Mouse (Mus musculus): Measurements from ENCODE around the gene Mto1.

Gene Mto1

DNA sequence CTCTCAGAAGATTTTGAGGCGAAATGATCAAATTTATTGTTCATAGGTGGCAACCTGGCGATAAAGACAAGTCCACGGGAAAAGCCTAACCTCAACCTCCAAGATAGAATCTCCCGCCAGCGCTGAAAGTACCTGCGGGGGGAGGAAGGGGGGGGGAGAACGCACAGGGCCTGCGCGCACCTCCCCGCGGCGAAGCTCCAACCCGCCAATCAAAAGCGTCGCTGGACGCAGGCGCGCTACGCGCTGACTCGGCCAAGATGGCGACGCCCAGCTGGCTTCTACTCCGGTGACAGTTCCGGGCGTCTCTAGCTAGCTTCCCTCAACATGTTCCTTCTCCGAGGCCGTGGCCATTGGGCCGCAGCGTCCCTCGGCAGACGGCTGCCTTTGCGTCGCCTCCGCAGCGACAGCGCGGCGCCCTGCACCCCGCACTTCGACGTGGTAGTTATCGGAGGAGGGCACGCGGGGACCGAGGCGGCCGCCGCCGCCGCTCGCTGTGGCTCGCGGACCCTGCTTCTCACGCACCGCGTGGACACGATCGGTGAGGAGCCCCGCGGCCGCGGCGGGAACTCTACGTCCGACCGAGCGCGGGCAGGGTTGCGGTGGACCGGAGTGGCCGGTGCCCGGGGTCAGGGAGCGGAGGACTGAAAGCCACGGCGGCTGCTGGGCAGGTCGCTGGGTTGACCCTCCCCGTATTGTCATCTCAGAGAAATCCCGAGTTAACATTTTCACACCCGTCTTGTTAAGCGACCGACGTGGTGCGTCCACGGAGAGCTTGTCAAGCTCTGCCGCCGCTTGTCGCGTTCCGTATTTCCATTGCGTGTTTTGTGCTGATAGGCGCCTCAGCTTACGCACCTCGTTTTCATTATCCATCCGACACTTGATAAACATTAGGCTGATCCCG lies at the start of gene Mto1, which contains the start of gene Gm17324:
Mto1 (plus strand) TSS at position 236 of the 901 bp plus-strand sequence.
Gm17324 (minus strand) TSS at position 814 of the 901 bp plus-strand sequence.
- peak; percentile 96 for DNase-seq (ENCODE audit: low read depth, low spot score)

DNA sequence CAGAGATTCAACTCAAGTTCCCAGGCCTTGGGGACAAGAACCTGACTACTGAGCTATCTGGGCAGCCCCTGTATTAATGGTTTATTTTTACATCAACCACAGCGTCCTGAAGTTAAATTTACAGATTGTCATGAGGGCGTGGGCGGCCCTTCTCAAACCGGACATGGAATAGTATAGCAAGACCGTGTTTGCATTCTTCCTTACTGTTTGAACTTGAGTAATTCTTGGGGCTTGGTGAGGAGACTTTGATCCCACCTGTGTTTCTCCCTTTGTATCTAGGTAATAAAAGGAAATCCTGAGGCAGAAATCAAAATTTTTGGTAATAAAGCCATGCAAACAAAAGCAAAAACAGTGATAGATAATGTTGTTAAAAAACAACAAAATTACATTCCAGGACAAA lies 47.4 kb upstream of the Mto1 start:
- DNase-seq (ENCODE audit: low read depth, low spot score) = no peak

DNA sequence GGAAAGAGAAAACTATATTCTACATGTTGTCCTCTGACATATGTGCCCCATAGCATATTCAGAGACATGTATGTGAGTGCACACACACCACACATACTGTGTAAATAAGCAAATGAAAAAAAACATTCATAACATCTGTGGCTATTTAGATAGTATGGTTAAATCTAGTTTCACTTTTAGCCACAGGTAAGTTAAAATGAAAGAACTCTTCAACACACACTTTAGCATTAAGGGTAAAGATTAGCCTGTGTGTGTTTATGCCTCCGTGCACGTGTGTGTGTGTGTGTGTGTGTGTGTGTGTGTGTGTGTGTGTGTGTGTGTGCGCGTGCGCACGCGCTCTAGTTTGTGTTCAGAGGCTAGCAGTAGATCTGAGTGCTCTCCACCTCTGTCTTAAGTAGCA lies 46.4 kb upstream of the Mto1 start:
- no peak for DNase-seq (ENCODE audit: low read depth, low spot score)

DNA sequence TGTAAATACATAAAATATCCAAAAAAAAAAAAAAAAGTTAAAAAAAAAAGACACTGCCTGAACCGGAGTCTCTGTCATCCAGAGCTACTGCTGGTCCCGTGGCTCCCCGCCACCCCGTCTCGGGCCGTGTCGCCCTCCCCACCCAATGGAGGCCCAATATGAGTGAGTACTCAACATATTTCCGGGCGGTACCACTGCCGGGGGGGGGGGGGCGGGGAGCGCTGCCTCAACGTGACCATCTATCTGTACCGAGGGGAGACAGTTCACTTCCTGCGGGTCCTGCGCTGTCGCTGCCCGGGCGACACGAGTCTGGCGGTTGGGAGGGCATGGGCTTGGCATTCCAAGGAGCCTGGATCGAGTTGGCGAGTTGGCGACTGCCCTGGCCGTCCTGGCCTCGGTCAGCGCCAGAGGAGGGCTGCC lies 20.6 kb upstream of the Mto1 start:
- peak; percentile 62 for DNase-seq (ENCODE audit: low read depth, low spot score)

DNA sequence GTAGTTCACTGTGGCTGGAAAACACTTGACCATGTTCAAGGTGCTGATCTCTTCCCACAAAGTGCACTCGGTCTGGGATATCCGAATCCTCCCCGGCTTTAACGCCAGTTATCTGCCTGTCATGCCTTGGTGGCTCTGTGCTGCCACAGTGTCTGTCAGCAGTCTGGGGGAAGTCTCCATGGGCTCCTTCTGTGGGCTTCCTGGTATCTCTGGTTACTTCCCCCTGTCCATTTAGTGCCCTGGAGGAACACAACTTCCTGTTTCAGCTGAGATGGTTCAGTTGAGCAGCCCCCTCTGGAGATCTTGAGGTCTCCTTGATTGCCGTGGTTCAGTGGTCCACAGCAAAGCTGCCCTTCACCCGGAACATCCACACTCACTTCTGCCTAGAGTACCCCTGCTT lies 19.8 kb upstream of the Mto1 start:
- no peak for DNase-seq (ENCODE audit: low read depth, low spot score)

DNA sequence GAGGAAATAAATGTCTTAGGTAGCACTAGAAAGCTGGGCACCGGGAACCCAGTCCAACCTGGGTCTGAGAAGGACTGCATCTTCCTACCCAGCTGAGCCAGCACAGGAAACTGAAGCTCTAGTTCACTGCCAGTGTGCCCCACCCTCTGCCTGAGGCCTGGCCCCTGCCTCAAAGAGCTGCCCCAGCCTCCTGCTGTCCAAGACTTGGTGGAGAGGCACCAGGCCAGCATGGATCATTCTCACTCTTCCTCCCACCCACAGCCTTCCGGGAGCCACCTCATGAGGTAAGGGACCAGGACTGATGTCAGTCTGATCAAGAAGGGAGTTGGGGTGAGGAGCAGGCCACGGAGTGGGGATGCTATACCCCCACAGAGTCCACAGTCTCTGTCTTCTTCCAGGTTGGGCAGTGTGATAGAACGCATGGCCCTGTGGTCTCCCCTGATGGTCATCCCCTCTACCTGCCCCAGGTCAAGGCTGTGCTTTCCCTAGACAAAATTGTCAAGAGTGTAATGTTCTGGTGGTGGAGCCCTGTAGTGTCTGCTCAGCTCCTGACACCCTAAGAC lies 19.1 kb upstream of the Mto1 start:
- peak; percentile 67 for DNase-seq (ENCODE audit: low read depth, low spot score)

DNA sequence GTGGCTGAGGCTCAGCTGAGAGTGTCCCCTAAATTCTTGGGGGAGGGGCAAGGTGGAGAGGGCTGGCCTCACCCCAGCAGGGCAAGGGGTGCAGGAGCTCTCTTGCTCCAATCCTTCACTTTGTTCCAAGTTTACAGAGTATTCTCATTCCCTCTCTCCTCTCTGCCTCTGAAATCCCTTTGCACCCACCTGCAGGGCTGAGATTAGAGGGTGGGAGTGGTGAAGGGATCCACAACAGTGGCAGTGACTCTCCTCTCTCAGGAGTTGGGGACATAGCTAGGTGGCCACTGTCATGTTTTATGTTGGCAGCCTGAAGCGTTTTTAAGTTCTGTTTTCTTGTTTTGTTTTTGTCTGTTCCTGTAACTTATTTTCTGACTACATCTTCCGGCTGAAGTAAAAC lies 18.5 kb upstream of the Mto1 start:
- DNase-seq (ENCODE audit: low read depth, low spot score) = peak; percentile 75

DNA sequence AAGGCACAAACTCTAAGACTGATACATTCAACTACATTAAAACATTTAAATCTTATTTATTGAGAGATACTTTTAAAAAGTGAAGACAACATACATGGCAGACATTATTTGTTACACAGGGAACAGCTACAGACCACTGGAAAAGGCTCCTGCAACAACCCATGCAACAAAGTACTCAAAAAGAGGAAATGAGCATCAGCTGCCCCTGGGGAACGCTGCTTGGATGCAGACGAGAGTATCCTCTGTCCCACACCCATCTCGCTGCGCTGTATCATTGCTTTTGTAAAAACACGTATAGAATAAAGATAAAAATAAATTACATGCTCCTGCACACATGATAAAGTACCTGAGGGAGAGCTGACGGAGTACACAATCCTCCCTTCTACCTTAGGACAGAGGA lies 17.5 kb upstream of the Mto1 start:
- DNase-seq (ENCODE audit: low read depth, low spot score) = peak; percentile 87

DNA sequence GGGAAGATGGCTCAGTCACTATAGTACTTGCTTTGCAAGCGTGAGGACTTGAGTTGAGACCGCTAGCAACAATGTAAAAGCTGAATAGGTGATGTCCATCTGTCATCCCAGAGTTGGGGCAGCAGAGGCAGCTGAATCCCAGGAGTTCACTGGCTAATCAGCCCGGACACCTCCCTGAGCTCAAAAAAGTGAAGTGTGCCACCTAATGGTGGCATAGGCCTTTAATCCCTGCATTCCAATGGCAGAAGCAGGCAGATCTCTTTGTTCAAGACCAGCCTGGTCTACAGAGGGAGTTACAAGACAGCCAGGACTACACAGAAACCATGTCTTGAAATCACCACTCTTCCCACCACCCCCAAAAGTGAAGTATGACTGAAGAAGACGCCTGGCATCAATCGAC lies 15.5 kb upstream of the Mto1 start:
- no peak for DNase-seq (ENCODE audit: low read depth, low spot score)

DNA sequence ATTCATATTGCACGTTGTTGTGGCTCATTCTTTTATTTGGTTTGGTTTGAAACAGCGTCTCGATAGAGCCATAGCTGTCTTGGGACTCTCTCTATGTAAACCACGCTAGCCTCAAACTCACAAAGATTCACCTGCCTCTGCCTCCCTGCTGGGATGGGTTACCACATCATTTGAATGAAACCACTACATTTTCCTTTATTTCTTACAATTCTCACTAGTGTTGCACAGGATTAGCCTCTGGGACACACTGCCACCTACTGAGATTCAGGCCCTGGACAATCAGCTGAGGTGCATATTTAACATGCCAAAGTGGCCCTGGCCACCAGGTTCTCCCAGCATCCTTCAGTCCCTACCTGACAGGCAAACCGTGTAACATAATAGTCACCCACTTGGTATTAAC lies 8.6 kb upstream of the Mto1 start:
- peak; percentile 66 for DNase-seq (ENCODE audit: low read depth, low spot score)

DNA sequence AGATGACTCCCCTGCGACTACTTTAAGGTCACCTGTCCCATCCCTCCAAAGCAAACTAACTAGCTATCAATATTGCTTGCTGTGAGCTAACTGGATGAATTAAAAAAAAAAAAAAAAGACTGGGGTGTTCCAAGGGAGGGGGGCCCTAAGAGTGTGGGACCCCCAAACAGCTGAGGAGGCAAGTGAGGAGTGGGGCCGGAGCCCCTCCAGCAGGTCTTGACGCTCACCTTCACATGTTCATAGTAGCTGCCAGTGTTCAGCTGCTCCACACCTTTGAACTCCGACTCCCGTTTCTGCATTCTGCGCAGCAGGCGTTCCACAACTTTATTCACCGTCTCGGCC lies 5.8 kb upstream of the Mto1 start:
- no peak for DNase-seq (ENCODE audit: low read depth, low spot score)

DNA sequence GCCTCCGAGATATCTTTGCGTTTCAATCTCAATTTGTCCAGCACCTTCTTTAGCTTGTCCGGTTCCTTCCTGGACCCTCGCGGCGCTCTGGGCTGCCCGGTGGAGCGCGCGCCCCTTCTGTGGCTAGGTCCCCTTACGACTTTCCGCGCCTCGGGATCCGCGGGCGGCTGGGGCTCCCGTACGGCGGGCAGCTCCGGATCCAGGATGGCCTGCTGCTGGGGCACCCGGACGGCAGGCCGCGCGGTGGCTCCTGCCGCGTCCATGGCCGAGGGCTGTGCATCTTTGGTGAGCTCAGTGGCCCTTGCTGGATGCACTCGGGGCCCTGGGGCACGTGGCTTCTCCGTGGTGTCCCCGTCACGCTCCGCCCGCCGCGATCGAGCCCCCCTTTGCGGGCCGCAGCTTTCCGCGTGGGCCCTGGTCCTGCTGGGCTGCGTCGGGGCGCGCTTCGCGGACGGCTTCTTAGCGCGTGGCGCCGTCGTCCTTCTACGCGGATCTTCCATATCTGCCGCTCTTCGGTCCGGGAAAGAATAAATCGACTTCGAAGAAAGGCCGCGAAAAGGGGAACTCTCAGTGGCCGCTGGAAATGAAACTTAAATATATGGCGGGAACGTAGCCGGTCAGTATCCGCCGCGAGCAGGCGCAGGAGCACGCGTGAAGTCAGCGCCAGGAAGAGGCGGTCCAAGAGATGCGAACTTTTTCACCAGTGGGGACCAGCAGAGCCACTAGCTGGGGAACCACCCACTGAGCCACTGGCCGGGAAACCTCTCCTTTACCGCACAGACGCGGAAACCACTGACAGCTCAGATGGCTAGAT lies 5.2 kb upstream of the Mto1 start, which contains the start of gene Cgas:
Cgas (minus strand) TSS at position 659 of the 814 bp plus-strand sequence.
- peak; percentile 45 for DNase-seq (ENCODE audit: low read depth, low spot score)

DNA sequence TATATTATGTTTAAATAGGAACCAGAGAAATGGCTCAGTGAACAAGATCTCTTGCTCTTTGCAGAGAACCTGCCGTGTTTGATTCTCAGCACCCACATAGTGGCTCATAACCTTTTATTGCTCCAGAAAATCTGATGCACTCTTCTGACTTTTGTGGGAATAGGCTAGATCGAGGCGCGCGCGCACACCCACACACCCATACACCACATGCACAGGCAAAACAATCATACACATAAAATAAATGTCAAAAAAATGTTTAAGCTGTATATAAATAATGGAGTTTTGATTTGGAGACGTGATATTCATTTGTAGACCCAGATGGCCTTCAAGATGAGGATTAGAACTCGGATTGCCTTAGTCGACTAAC lies 419 bp upstream of the Mto1 start:
- no peak for DNase-seq (ENCODE audit: low read depth, low spot score)

DNA sequence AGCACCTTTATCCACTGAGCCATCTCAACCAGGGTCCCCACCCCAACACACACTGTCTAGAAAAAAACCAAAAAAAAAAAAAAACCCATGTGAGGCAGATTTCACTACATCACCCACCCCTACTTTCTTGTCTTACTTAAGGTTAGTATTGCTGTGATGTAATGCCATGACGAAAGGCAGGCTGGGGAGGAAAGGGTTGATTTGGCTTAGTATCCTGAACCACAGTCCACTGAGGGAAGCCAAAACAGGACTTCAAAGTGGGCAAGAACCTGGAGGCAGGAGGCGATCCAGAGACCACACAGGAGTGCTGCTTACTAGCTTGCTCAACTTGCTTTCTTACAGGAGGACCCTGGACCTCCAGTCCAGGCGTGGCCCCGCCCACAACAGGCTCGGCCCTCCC lies 2.4 kb downstream of the Mto1 start:
- DNase-seq (ENCODE audit: low read depth, low spot score) = no peak

DNA sequence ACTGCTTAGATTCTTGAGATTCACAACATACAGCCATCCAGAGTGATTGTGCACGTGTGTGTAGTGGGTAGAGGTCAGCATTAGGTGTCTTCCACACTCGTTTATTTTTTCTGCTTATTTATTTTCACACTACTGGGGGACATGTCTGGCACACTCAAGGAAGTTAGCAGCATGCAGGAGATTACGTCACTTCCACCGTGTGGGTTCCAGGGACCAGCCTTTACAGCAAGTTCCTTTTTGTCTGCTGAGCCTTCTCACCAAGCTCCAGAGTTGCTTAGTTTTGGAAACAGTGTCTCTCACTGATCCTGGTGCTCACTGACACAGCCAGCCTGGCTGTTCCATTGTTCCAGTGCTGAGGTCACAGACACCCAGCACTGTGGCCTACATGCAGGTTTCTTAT lies 3.4 kb downstream of the Mto1 start:
- no peak for DNase-seq (ENCODE audit: low read depth, low spot score)

DNA sequence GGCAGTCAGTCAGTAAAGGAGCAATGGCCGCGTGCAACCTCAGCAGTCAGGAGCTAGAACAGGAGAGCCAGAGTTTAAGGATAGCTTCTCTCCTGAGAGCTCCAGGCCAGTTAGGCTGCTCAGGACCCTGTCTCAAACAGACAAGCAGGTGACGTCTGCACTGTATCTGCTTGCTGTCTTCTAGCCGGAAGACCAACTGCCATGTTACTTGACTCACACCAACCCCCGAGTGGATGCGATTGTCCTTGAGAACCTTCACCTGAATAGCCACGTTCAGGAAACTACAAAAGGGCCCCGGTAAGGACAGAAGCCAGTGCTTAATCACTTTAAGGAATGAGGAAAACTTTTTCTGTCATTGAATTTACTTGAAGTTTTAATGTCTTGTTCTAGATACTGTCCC lies 9.0 kb downstream of the Mto1 start:
- DNase-seq (ENCODE audit: low read depth, low spot score) = no peak

DNA sequence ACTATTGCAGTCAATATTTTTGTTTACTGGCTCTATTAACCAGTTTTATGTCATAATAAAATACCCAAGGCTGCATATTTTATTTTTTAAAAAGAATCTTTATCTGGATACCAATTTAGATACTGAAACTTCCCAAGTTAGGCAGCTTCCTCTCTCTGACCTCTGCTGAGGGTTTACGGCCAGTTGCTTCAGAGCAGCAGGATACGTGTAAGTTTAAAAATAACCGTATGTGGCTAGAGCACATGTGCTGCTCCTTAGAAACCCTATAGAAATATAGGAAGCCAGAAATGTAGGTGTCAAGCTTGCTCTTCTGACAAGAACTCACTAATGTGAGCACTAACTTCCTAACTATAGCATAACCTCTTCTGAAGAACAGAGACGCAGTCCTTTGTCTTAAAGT lies 15.3 kb downstream of the Mto1 start:
- DNase-seq (ENCODE audit: low read depth, low spot score) = peak; percentile 30

DNA sequence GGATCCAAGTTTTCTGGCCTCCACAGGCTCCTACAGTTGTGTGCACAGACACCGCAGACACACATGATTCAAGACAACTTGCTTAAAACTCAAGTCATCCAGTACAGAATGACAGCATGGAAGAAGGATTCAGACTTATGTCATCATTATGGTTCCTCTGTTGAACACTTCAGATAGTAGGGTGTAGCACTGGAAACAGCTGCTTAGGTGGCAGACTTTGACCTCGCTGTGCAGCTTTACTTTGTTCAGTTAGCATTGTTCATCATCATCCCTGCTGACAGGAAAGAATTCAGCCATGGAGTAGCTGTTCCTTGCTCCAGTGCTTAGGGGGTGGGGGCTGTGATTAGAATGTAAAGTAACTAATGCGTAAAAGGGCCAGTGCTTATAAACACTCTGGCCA lies 17.7 kb downstream of the Mto1 start:
- no peak for DNase-seq (ENCODE audit: low read depth, low spot score)

DNA sequence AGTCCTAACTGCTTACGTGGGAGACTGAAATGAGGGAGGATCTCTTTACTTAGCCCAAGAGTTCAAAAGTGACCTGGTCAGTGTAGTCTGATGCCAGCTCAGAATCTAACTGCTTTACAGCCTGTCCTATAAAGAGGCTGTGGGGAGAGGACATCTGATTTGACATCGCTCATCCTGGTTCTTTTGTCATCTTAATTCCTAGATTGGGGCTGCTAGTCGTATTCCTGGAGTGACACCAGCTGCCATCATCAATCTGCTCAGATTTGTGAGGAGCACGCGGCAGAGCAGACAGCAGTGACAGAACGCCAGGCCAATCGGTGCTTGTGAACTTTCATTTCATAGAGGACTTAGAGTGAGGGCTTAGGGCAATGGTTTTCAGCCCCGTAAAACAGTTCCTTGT lies 25.6 kb downstream of the Mto1 start:
- DNase-seq (ENCODE audit: low read depth, low spot score) = no peak

DNA sequence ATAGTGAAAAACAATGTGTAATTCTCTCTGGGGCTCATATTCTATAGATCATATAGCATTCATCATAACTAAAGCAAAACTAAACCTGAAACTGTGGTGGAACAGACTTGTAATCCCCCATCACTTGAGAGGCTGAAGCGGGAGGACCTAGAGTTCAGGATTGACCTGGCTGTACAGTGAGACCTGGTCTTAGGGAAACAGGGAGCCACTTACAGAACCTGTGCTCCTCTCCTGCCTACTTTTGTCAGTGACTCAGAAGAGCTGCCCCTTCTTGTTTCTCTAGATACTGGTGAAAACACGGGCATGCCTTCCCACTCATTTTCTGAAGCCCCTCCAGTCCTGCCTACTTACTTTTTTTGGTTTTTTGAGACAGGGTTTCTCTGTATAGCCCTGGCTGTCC lies 26.3 kb downstream of the Mto1 start:
- no peak for DNase-seq (ENCODE audit: low read depth, low spot score)

DNA sequence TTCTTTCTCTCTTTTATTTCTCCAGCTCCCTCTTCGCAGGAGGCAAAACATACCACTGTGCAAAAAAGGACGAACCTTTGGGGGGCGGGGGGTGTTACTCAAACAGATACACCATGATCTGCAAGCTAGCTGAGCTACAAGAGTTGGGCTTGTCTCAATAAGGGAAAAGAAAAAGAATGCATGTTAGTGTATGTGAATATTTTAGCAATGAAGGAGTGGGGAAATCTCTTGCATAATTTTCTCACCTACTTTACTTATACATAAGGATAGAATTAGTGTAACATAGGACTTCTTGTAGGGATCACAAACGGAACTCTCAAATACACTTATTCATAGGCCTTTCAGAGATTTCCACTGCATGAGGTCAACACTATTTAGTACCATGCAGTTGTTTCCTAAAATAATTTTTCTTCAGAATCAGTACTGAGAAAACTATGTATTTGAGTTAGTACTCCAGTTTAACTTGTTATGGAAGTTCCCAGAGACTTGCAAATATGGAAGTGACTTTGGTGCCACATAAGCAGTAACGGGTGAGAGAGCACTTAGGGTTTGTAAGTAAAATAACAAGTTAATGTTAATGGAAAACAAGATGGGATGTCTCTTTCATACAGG lies 26.9 kb downstream of the Mto1 start:
- DNase-seq (ENCODE audit: low read depth, low spot score) = peak; percentile 27

DNA sequence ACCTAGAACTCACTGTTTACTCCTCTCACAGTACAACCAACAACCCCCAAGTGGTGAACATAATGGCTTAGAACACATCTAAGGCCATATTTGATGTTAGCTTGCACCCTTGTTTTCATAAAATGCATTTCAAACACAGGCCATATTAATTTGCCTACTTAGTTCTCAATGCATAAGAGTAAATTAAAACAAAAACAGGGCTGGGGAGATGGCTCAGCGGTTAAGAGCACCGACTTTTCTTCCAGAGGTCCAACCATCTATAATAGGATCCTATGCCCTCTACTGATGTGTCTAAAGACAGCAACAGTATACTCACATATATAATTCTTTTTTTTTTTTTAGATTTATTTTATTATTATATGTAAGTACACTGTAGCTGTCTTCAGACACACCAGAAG lies 27.4 kb downstream of the Mto1 start:
- DNase-seq (ENCODE audit: low read depth, low spot score) = peak; percentile 37
